Mouse (Mus musculus): Measurements from ENCODE around the gene Elob. TPM values are rescaled to one million over a fixed set of nuclear protein-coding genes. Genes with fewer than 3 reads are reported as not detected.

The Elob gene
- polyA plus RNA-seq, 1 experiment from 2014 or later: 1,165 TPM

Small RNA genes within 50 kb of the gene (microRNA-seq; reads per million reads assigned to microRNA genes)
- gene Mir5125: not detected

Other genes starting within 250 kb of the Elob start
- 24.1 and 25.9 TPM in 2 replicates for gene Zfp13, start 229.6 kb downstream of the Elob start, polyA plus RNA-seq (2016; fragmentation: Nextera tagmentation; extraction: Ambion mirVana)
- 0.16 TPM in 1 of 2 replicates, not detected in the other for gene Zscan10, start 228.3 kb downstream of the Elob start, polyA plus RNA-seq (2016; fragmentation: Nextera tagmentation; extraction: Ambion mirVana)
- 1.5 and 1.7 TPM in 2 replicates for gene Mmp25, start 183.9 kb downstream of the Elob start, polyA plus RNA-seq (2016; fragmentation: Nextera tagmentation; extraction: Ambion mirVana)
- 0.14 and 0.26 TPM in 2 replicates for gene Bicdl2, start 168.6 kb downstream of the Elob start, polyA plus RNA-seq (2016; fragmentation: Nextera tagmentation; extraction: Ambion mirVana)
- 52.2 and 52.8 TPM in 2 replicates for gene Hcfc1r1, start 155.5 kb downstream of the Elob start, polyA plus RNA-seq (2016; fragmentation: Nextera tagmentation; extraction: Ambion mirVana)
- 46.7 and 48.5 TPM in 2 replicates for gene Thoc6, start 155.3 kb downstream of the Elob start, polyA plus RNA-seq (2016; fragmentation: Nextera tagmentation; extraction: Ambion mirVana)
- 2.2 and 2.5 TPM in 2 replicates for gene Tnfrsf12a, start 151.7 kb downstream of the Elob start, polyA plus RNA-seq (2016; fragmentation: Nextera tagmentation; extraction: Ambion mirVana)
- gene Cldn6, start 149.9 kb downstream of the Elob start, polyA plus RNA-seq (2016; fragmentation: Nextera tagmentation; extraction: Ambion mirVana): 1.7 and 2.8 TPM in 2 replicates
- 0.84 TPM in 2 replicates for gene Cldn9, start 145.1 kb downstream of the Elob start, polyA plus RNA-seq (2016; fragmentation: Nextera tagmentation; extraction: Ambion mirVana)
- 0.14 TPM in 1 of 2 replicates, not detected in the other for gene 1520401A03Rik, start 106.4 kb downstream of the Elob start, polyA plus RNA-seq (2016; fragmentation: Nextera tagmentation; extraction: Ambion mirVana)
- 36.9 and 40.8 TPM in 2 replicates for gene Pkmyt1, start 102.8 kb downstream of the Elob start, polyA plus RNA-seq (2016; fragmentation: Nextera tagmentation; extraction: Ambion mirVana)
- 40.4 and 41.2 TPM in 2 replicates for gene Paqr4, start 88.3 kb downstream of the Elob start, polyA plus RNA-seq (2016; fragmentation: Nextera tagmentation; extraction: Ambion mirVana)
- 1.2 and 1.5 TPM in 2 replicates for gene Kremen2, start 83.3 kb downstream of the Elob start, polyA plus RNA-seq (2016; fragmentation: Nextera tagmentation; extraction: Ambion mirVana)
- 212 and 220 TPM in 2 replicates for gene Flywch1, start 57.5 kb downstream of the Elob start, polyA plus RNA-seq (2016; fragmentation: Nextera tagmentation; extraction: Ambion mirVana)
- 33.6 and 37.2 TPM in 2 replicates for gene Flywch2, start 43.1 kb downstream of the Elob start, polyA plus RNA-seq (2016; fragmentation: Nextera tagmentation; extraction: Ambion mirVana)
- gene Srrm2, start 38.6 kb downstream of the Elob start, polyA plus RNA-seq (2016; fragmentation: Nextera tagmentation; extraction: Ambion mirVana): 736 and 744 TPM in 2 replicates
- gene Prss33, start 6.9 kb upstream of the Elob start, polyA plus RNA-seq (2016; fragmentation: Nextera tagmentation; extraction: Ambion mirVana): 0.48 and 0.76 TPM in 2 replicates
- gene Prss32, start 14.7 kb upstream of the Elob start, polyA plus RNA-seq (2016; fragmentation: Nextera tagmentation; extraction: Ambion mirVana): not detected in 2 replicates
- 0.82 and 0.91 TPM in 2 replicates for gene Prss41, start 15.0 kb upstream of the Elob start, polyA plus RNA-seq (2016; fragmentation: Nextera tagmentation; extraction: Ambion mirVana)
- not detected in 2 replicates for gene Prss21, start 38.9 kb upstream of the Elob start, polyA plus RNA-seq (2016; fragmentation: Nextera tagmentation; extraction: Ambion mirVana)
- not detected in 2 replicates for gene Dcpp1, start 51.7 kb upstream of the Elob start, polyA plus RNA-seq (2016; fragmentation: Nextera tagmentation; extraction: Ambion mirVana)
- not detected in 2 replicates for gene Dcpp2, start 51.7 kb upstream of the Elob start, polyA plus RNA-seq (2016; fragmentation: Nextera tagmentation; extraction: Ambion mirVana)
- not detected in 2 replicates for gene Dcpp3, start 88.3 kb upstream of the Elob start, polyA plus RNA-seq (2016; fragmentation: Nextera tagmentation; extraction: Ambion mirVana)
- not detected in 2 replicates for gene Sbp, start 112.5 kb upstream of the Elob start, polyA plus RNA-seq (2016; fragmentation: Nextera tagmentation; extraction: Ambion mirVana)
- gene Sbpl, start 126.1 kb upstream of the Elob start, polyA plus RNA-seq (2016; fragmentation: Nextera tagmentation; extraction: Ambion mirVana): not detected in 2 replicates
- gene Prss30, start 151.4 kb upstream of the Elob start, polyA plus RNA-seq (2016; fragmentation: Nextera tagmentation; extraction: Ambion mirVana): not detected in 2 replicates
- 0.17 TPM in 1 of 2 replicates, not detected in the other for gene Prss22, start 169.0 kb upstream of the Elob start, polyA plus RNA-seq (2016; fragmentation: Nextera tagmentation; extraction: Ambion mirVana)
- gene Prss27, start 209.0 kb upstream of the Elob start, polyA plus RNA-seq (2016; fragmentation: Nextera tagmentation; extraction: Ambion mirVana): 0.19 and 0.37 TPM in 2 replicates
- 86.9 and 92.3 TPM in 2 replicates for gene Kctd5, start 244.3 kb upstream of the Elob start, polyA plus RNA-seq (2016; fragmentation: Nextera tagmentation; extraction: Ambion mirVana)

Measured in midbrain, embryonic 12.5 days (tissue).